Mouse (Mus musculus): Measurements from ENCODE around the gene 2700097O09Rik. TPM values are rescaled to one million over a fixed set of nuclear protein-coding genes. Genes with fewer than 3 reads are reported as not detected.

The 2700097O09Rik gene
- polyA plus RNA-seq, 1 experiment, result 9.1 TPM

GRCm38 (mm10) chr12:55027088-55027487 is 52.8 kb downstream of the 2700097O09Rik start:
- TF ChIP-seq POLR2A (IDR thresholded peaks at IDR 0.05; ENCODE audit: low read depth, low read length) (no peak), CTCF (conservative IDR thresholded peaks at IDR 0.05; ENCODE audit: insufficient read depth, insufficient read length, low read depth, low read length) (no peak)
- H3K27ac ChIP-seq (ENCODE audit: insufficient read depth, low read depth, low read length), result no peak overlapping the region
- WGBS, result 34% methylated on average over 3 of the region's 3 CpGs
- no peaks in the 10 kb centered on the region for H3K4me1 ChIP-seq (ENCODE audit: control insufficient read depth, insufficient read depth, low read length)
- no peaks in the 10 kb centered on the region for H3K27me3 ChIP-seq (replicated peaks; ENCODE audit: control insufficient read depth, insufficient read depth, low read length)
- DNase-seq, result no peak
- H3K4me3 ChIP-seq (ENCODE audit: insufficient read depth, low read depth, low read length), result no peak overlapping the region
- H3K36me3 ChIP-seq (ENCODE audit: control insufficient read depth, insufficient read depth, low read length), result no peaks in the 10 kb centered on the region

DNA sequence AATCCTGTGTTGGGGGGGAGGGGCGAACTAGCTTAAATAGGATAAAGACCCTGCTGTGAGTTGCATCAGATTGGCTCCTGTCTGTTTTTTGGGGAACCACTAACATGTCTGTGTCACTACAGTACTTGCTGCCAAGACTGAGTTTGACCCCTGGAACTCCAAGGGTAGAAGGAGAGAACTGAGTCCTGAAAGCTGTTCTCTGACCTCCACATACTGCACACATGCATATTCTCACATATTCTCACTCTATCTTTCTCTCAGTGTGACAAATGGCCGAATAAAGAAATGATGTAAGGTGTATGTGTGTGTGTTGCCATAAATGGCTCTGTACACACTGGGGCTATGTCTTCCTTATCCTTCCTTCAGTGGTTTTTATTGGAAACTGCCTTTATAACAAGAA is 56.6 kb downstream of the 2700097O09Rik start:
- Histone ChIP-seq H3K27ac (ENCODE audit: insufficient read depth, low read depth, low read length) (no peak overlapping the region), H3K27me3 (replicated peaks; ENCODE audit: control insufficient read depth, insufficient read depth, low read length) (no peaks in the 10 kb centered on the region), H3K4me1 (ENCODE audit: control insufficient read depth, insufficient read depth, low read length) (no peaks in the 10 kb centered on the region), H3K4me3 (ENCODE audit: insufficient read depth, low read depth, low read length) (no peak overlapping the region), H3K36me3 (ENCODE audit: control insufficient read depth, insufficient read depth, low read length) (no peaks in the 10 kb centered on the region)
- TF ChIP-seq CTCF (conservative IDR thresholded peaks at IDR 0.05; ENCODE audit: insufficient read depth, insufficient read length, low read depth, low read length) (no peak), POLR2A (IDR thresholded peaks at IDR 0.05; ENCODE audit: low read depth, low read length) (no peak)
- no peak for DNase-seq
- WGBS, result 77% methylated on average over 2 of the region's 2 CpGs

GRCm38 (mm10) chr12:55019421-55019877 is 60.5 kb downstream of the 2700097O09Rik start:
- WGBS, result 75% methylated on average over 7 of the region's 7 CpGs
- Histone ChIP-seq H3K36me3 (ENCODE audit: control insufficient read depth, insufficient read depth, low read length) (no peaks in the 10 kb centered on the region), H3K27ac (ENCODE audit: insufficient read depth, low read depth, low read length) (no peak overlapping the region; the same call in 1 of the 2 replicates), H3K27me3 (replicated peaks; ENCODE audit: control insufficient read depth, insufficient read depth, low read length) (no peaks in the 10 kb centered on the region), H3K4me1 (ENCODE audit: control insufficient read depth, insufficient read depth, low read length) (no peaks in the 10 kb centered on the region), H3K4me3 (ENCODE audit: insufficient read depth, low read depth, low read length) (no peak overlapping the region)
- DNase-seq, result no peak
- no peak for TF ChIP-seq CTCF (conservative IDR thresholded peaks at IDR 0.05; ENCODE audit: insufficient read depth, insufficient read length, low read depth, low read length)
- TF ChIP-seq POLR2A (IDR thresholded peaks at IDR 0.05; ENCODE audit: low read depth, low read length), result no peak

DNA sequence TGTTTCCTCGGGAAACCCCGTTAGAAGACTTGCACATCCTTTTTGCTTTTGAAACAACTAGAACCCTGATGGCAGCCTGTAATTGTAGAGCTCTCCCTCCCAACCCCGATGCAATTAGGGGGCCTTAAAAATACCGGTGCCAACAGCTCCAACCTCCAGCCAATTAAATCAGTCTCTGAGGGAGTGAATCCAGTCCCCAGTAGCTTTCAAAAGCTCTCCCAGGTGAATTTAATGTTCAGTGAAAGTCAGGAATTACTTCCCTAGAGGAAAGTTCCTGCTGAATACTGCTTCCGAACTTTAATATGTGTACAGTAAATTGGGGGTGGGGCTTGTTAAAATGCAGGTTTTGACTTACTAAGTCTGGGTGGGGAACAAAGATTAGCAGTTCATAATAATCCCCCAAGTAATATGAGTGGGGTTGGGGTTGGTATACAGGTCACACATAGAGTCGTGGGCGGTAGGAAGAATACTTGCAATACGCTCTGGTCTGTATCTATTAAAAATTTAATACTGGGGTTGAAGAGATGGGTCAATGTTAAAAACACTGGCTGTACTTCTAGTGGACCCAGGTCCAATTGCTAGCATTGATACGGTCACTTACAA is 62.7 kb downstream of the 2700097O09Rik start:
- H3K27me3 ChIP-seq (replicated peaks; ENCODE audit: control insufficient read depth, insufficient read depth, low read length), result no peaks in the 10 kb centered on the region
- H3K4me1 ChIP-seq (ENCODE audit: control insufficient read depth, insufficient read depth, low read length), result no peaks in the 10 kb centered on the region
- no peak for DNase-seq
- H3K36me3 ChIP-seq (ENCODE audit: control insufficient read depth, insufficient read depth, low read length), result no peaks in the 10 kb centered on the region
- no peak overlapping the region for H3K4me3 ChIP-seq (ENCODE audit: insufficient read depth, low read depth, low read length)
- 44% methylated on average over 9 of the region's 9 CpGs for WGBS
- no peak overlapping the region for H3K27ac ChIP-seq (ENCODE audit: insufficient read depth, low read depth, low read length)
- TF ChIP-seq POLR2A (IDR thresholded peaks at IDR 0.05; ENCODE audit: low read depth, low read length) (no peak), CTCF (conservative IDR thresholded peaks at IDR 0.05; ENCODE audit: insufficient read depth, insufficient read length, low read depth, low read length) (no peak)

GRCm38 (mm10) chr12:55016339-55017118 is 63.4 kb downstream of the 2700097O09Rik start:
- TF ChIP-seq CTCF (conservative IDR thresholded peaks at IDR 0.05; ENCODE audit: insufficient read depth, insufficient read length, low read depth, low read length), result no peak
- no peak for TF ChIP-seq POLR2A (IDR thresholded peaks at IDR 0.05; ENCODE audit: low read depth, low read length)
- Histone ChIP-seq H3K4me3 (ENCODE audit: insufficient read depth, low read depth, low read length) (no peak overlapping the region), H3K36me3 (ENCODE audit: control insufficient read depth, insufficient read depth, low read length) (no peaks in the 10 kb centered on the region), H3K4me1 (ENCODE audit: control insufficient read depth, insufficient read depth, low read length) (no peaks in the 10 kb centered on the region), H3K27ac (ENCODE audit: insufficient read depth, low read depth, low read length) (no peak overlapping the region), H3K27me3 (replicated peaks; ENCODE audit: control insufficient read depth, insufficient read depth, low read length) (no peaks in the 10 kb centered on the region)
- WGBS, result 56% methylated on average over 8 of the region's 8 CpGs
- no peak for DNase-seq

- no peaks in the 10 kb centered on the region for H3K27me3 ChIP-seq (replicated peaks; ENCODE audit: control insufficient read depth, insufficient read depth, low read length)
- DNase-seq, result no peak
- no peaks in the 10 kb centered on the region for H3K4me1 ChIP-seq (ENCODE audit: control insufficient read depth, insufficient read depth, low read length)
- 90% methylated on average over 5 of the region's 5 CpGs for WGBS
- no peak overlapping the region for H3K4me3 ChIP-seq (ENCODE audit: insufficient read depth, low read depth, low read length)
- H3K36me3 ChIP-seq (ENCODE audit: control insufficient read depth, insufficient read depth, low read length), result no peaks in the 10 kb centered on the region
- no peak overlapping the region for H3K27ac ChIP-seq (ENCODE audit: insufficient read depth, low read depth, low read length)
- TF ChIP-seq CTCF (conservative IDR thresholded peaks at IDR 0.05; ENCODE audit: insufficient read depth, insufficient read length, low read depth, low read length) (no peak), POLR2A (IDR thresholded peaks at IDR 0.05; ENCODE audit: low read depth, low read length) (no peak)
Measured at GRCm38 (mm10) chr12:55015428-55015827, 64.5 kb downstream of the 2700097O09Rik start.

Data from kidney, adult 2 months (tissue).